Mouse (Mus musculus) cerebellum, adult 2 months (tissue): Measurements from ENCODE around the gene Smim12. TPM values are rescaled to one million over a fixed set of nuclear protein-coding genes. Genes with fewer than 3 reads are reported as not detected.

Experiments used
- DNase-seq, 2 experiments: peaks; one replicate each; pipeline ENCODE4 v3.0.0; 2021
- H3K27ac ChIP-seq: fragments of 200-500 bp; 2 replicates; pipeline ENCODE4 v1.5.1; 2012; ENCODE audit warnings: low read length, control low read depth, inconsistent platforms; ENCODE audit not compliant: insufficient read depth
- H3K27me3 ChIP-seq: fragments of 200-500 bp; 2 replicates; pipeline ENCODE4 v1.6.1; 2012; ENCODE audit warnings: inconsistent platforms, mild to moderate bottlenecking, low read length, moderate library complexity; ENCODE audit not compliant: control insufficient read depth, insufficient read depth
- H3K4me1 ChIP-seq: fragments of 200-500 bp; 2 replicates; pipeline ENCODE4 v1.6.1; 2011; ENCODE audit warnings: low read length; ENCODE audit not compliant: control insufficient read depth, insufficient read depth
- H3K4me3 ChIP-seq: fragments of 200-500 bp; replicated peaks from 2 replicates; pipeline ENCODE3; 2011; ENCODE audit warnings: mild to moderate bottlenecking, low read depth, low read length, control low read depth; ENCODE audit not compliant: insufficient read depth
- CTCF ChIP-seq: fragments of 200-500 bp; IDR thresholded peaks from 2 replicates; pipeline ENCODE4 v1.5.1; 2011; ENCODE audit warnings: low read depth, mild to moderate bottlenecking, control low read depth, low read length, moderate library complexity, borderline replicate concordance; ENCODE audit not compliant: insufficient read depth
- POLR2A ChIP-seq: fragments of 200-500 bp; IDR thresholded peaks from 2 replicates; pipeline ENCODE4 v1.6.1; 2011; ENCODE audit warnings: low read length, control low read depth, borderline replicate concordance; ENCODE audit not compliant: insufficient read depth
- WGBS: fragments of 180-500 bp; shearing (Covaris S2); methylation state at CpG from one replicate; pipeline ENCODE4 v1.1.7; 2018; 5-methylcytosine and 5-hydroxymethylcytosine counted together
- polyA plus RNA-seq: library from polyadenylated mRNA; depleted of rRNA; stranded (reverse); fragments of >200 nt; gene quantifications from 2 replicates; pipeline ENCODE4 v1.2.3, GENCODE M21; 2012

Gene Smim12
- polyA plus RNA-seq, 1 experiment: 106 TPM

- 39% methylated on average over 9 of the region's 9 CpGs for WGBS
- H3K4me1 ChIP-seq: peaks cover 12% of the 10 kb centered on the region; the same call in 1 of the 2 replicates
- no peak for TF ChIP-seq CTCF
- no peak for TF ChIP-seq POLR2A
- H3K27ac ChIP-seq: no peak overlapping the region
- no peaks in the 10 kb centered on the region for H3K27me3 ChIP-seq
- H3K4me3 ChIP-seq: no peak overlapping the region
- no peak for DNase-seq
Observed at GRCm38 (mm10) chr4:127211318-127211717, 32.3 kb upstream of the Smim12 start.

GRCm38 (mm10) chr4:127214510-127214909 is 29.1 kb upstream of the Smim12 start:
- no peak for DNase-seq
- H3K4me3 ChIP-seq: no peak overlapping the region
- WGBS: 56% methylated on average over 28 of the region's 28 CpGs

GRCm38 (mm10) chr4:127215103-127215502 is 28.5 kb upstream of the Smim12 start:
- Histone ChIP-seq H3K4me1 (peaks cover 22% of the 10 kb centered on the region), H3K27ac (peak overlapping the region; percentile 8; the same call in 1 of the 2 replicates), H3K4me3 (no peak overlapping the region), H3K27me3 (no peaks in the 10 kb centered on the region)
- 25% methylated on average over 11 of the region's 11 CpGs for WGBS
- TF ChIP-seq CTCF (peak; percentile 68), POLR2A (no peak)
- DNase-seq: peak; percentile 69 to 74

More at GRCm38 (mm10) chr4:127214510-127214909, 29.1 kb upstream of the Smim12 start:
- Histone ChIP-seq H3K4me1 (peaks cover 22% of the 10 kb centered on the region), H3K27me3 (no peaks in the 10 kb centered on the region), H3K27ac (no peak overlapping the region)
- no peak for TF ChIP-seq CTCF
- no peak for TF ChIP-seq POLR2A

- WGBS: 19% methylated on average over 5 of the region's 9 CpGs
- no peak for TF ChIP-seq POLR2A
- no peak for TF ChIP-seq CTCF
- H3K27me3 ChIP-seq: no peaks in the 10 kb centered on the region
- H3K4me3 ChIP-seq: no peak overlapping the region
- no peak for DNase-seq
- peak overlapping the region; percentile 8; the same call in 1 of the 2 replicates for H3K27ac ChIP-seq
- H3K4me1 ChIP-seq: peaks cover 22% of the 10 kb centered on the region
Observed at GRCm38 (mm10) chr4:127215799-127216198, 27.8 kb upstream of the Smim12 start.

- TF ChIP-seq CTCF: no peak
- TF ChIP-seq POLR2A: no peak
- H3K4me3 ChIP-seq: no peak overlapping the region
- H3K27me3 ChIP-seq: no peaks in the 10 kb centered on the region
- 8% methylated on average over 4 of the region's 4 CpGs for WGBS
- peak; percentile 77 to 86 for DNase-seq
- peaks cover 22% of the 10 kb centered on the region for H3K4me1 ChIP-seq
- H3K27ac ChIP-seq: peak overlapping the region; percentile 57
Observed at GRCm38 (mm10) chr4:127216251-127216651, 27.3 kb upstream of the Smim12 start.

- H3K27me3 ChIP-seq: no peaks in the 10 kb centered on the region
- 53% methylated on average over 11 of the region's 11 CpGs for WGBS
- no peak overlapping the region for H3K4me3 ChIP-seq
- no peak for TF ChIP-seq POLR2A
- TF ChIP-seq CTCF: no peak
- H3K4me1 ChIP-seq: peaks cover 22% of the 10 kb centered on the region
- peak overlapping the region; percentile 57 for H3K27ac ChIP-seq
- DNase-seq: peak in 1 of 2 experiments; percentile 38
Observed at GRCm38 (mm10) chr4:127217048-127217447, 26.5 kb upstream of the Smim12 start.

- Histone ChIP-seq H3K4me3 (no peak overlapping the region), H3K27me3 (no peaks in the 10 kb centered on the region), H3K27ac (peak overlapping the region; percentile 68), H3K4me1 (peaks cover 16% of the 10 kb centered on the region)
- peak; percentile 71 to 79 for DNase-seq
- WGBS: 7% methylated on average over 10 of the region's 10 CpGs
- TF ChIP-seq CTCF (no peak), POLR2A (no peak)
Observed at GRCm38 (mm10) chr4:127223291-127223690, 20.3 kb upstream of the Smim12 start.

GRCm38 (mm10) chr4:127223755-127224154 is 19.8 kb upstream of the Smim12 start:
- Histone ChIP-seq H3K4me1 (peaks cover 16% of the 10 kb centered on the region), H3K4me3 (no peak overlapping the region), H3K27me3 (no peaks in the 10 kb centered on the region), H3K27ac (peak overlapping the region; percentile 68; the same call in 1 of the 2 replicates)
- 17% methylated on average over 4 of the region's 4 CpGs for WGBS
- peak; percentile 51 to 59 for DNase-seq
- no peak for TF ChIP-seq CTCF
- no peak for TF ChIP-seq POLR2A
